In genomic region chr1:181372306-181372705, GRCm38 (mm10) we compare ENCODE assay signal across 29 mouse cellular contexts. TPM values are rescaled to one million over a fixed set of nuclear protein-coding genes. Genes with fewer than 3 reads are reported as not detected.
DNase-seq lines count a peak whose midpoint lies in the region; ATAC-seq and TF ChIP-seq lines count a peak whose summit lies in the region.
"Had no signal": no experiment of that assay in that cellular context is flagged by ENCODE, and none has a peak within 500 bp of the region (broad histone marks: within the 10 kb centered on the region; RNA-seq: fewer than 3 reads in every experiment).

No protein-coding gene starts in this region.

- H3K9me3 ChIP-seq in MEL (replicated peaks; ENCODE audit: insufficient read depth, low read length): no peaks in the 10 kb centered on the region
- H3K9me3 ChIP-seq in liver, embryonic 15.5 days (replicated peaks): no peaks in the 10 kb centered on the region
- H3K9me3 ChIP-seq: embryonic facial prominence, embryonic 13.5 days; hindbrain, embryonic 12.5 days; limb, embryonic 15.5 days; midbrain, embryonic 12.5 days; neural tube, embryonic 13.5 days; stomach, embryonic 15.5 days had no signal

- peak overlapping the region; percentile 43 for H3K4me2 ChIP-seq in liver, embryonic 15.5 days
- H3K4me2 ChIP-seq: embryonic facial prominence, embryonic 13.5 days; heart, embryonic 11.5 days; hindbrain, embryonic 12.5 days; limb, embryonic 15.5 days; midbrain, embryonic 12.5 days; neural tube, embryonic 13.5 days; stomach, embryonic 15.5 days had no signal

- 12% methylated on average over 6 of the region's 6 CpGs for WGBS in liver, embryonic 15.5 days (ENCODE audit: insufficient replicate concordance)

- peak; percentile 32 to 52; a peak in 3 of 4 replicates for TF ChIP-seq EP300 in MEL (IDR thresholded peaks at IDR 0.05; ENCODE audit: low read depth in 1 of 2, low read length in 2 of 2)

- no peak overlapping the region for H3K4me3 ChIP-seq in MEL (ENCODE audit: control insufficient read depth in 1 of 2, insufficient read depth in 1 of 2, low read depth in 2 of 2, low read length in 2 of 2)
- no peak overlapping the region for H3K4me3 ChIP-seq in liver, embryonic 15.5 days (replicated peaks)
- H3K4me3 ChIP-seq: embryonic facial prominence, embryonic 13.5 days; gastrocnemius, adult 2 months; hindbrain, embryonic 12.5 days; left cerebral cortex, adult 2 months; limb, embryonic 15.5 days; midbrain, embryonic 12.5 days; neural tube, embryonic 13.5 days; stomach, embryonic 15.5 days had no signal

- peak; percentile 62 for DNase-seq in MEL (ENCODE audit: low read depth, low spot score)
- DNase-seq in heart, postnatal 36 days: no peak
- no peak for DNase-seq in kidney, adult 11 months
- no peak for DNase-seq in urinary bladder, postnatal 14 days (ENCODE audit: low spot score)
- DNase-seq: adrenal gland, postnatal 36 days; cerebellum, adult 11 months; cerebellum, adult 9-11 months; gastrocnemius, adult 2 months; kidney, adult 18-20 months; left cerebral cortex, postnatal 4 days; lung, postnatal 4 days; right cerebral cortex, postnatal 4 days; thymus, adult 18-20 months; thymus, postnatal 4 days had no signal

- peak; percentile 91 for ATAC-seq in hematopoietic stem cell, adult 5-6 weeks (replicated peaks in 1 of 2; ENCODE audit: insufficient read depth in 1 of 2, low FRiP score in 2 of 2, low TSS enrichment in 1 of 2, low read depth in 1 of 2, poor library complexity in 2 of 2, severe bottlenecking in 2 of 2)
- ATAC-seq in liver, embryonic 15.5 days (ENCODE audit: insufficient read depth): peak; percentile 73
- peak; percentile 64 for ATAC-seq in megakaryocyte-erythroid progenitor cell, adult 5-6 weeks (replicated peaks; ENCODE audit: low FRiP score, low TSS enrichment, poor library complexity, severe bottlenecking)
- ATAC-seq: forebrain, embryonic 14.5 days had no signal

- intact Hi-C loops in heart, postnatal 36 days (cut with DNase I): loop anchor here (10.0 kb wide), 1 partner anchor 218 kb away; no protein-coding TSS in a partner anchor

- no peak for TF ChIP-seq CTCF in MEL (IDR thresholded peaks at IDR 0.05 in 2 of 3, conservative IDR thresholded peaks at IDR 0.05 in 1 of 3; ENCODE audit: control insufficient read depth in 1 of 3, insufficient read depth in 1 of 3, low read depth in 2 of 3, low read length in 3 of 3, poor library complexity in 1 of 3, severe bottlenecking in 1 of 3)

- no peak for TF ChIP-seq RAD21 in MEL (IDR thresholded peaks at IDR 0.05; ENCODE audit: low read depth, low read length)

- no peak overlapping the region for H3K27ac ChIP-seq in MEL (ENCODE audit: control insufficient read depth, low read depth, low read length)
- no peak overlapping the region for H3K27ac ChIP-seq in liver, embryonic 15.5 days (replicated peaks)
- H3K27ac ChIP-seq: embryonic facial prominence, embryonic 13.5 days; gastrocnemius, adult 2 months; kidney, postnatal 0 days; left cerebral cortex, adult 2 months; limb, embryonic 15.5 days; midbrain, embryonic 12.5 days; neural tube, embryonic 13.5 days; stomach, embryonic 15.5 days had no signal

- H3K4me1 ChIP-seq in MEL (ENCODE audit: control insufficient read depth in 1 of 2, insufficient read depth in 2 of 2, low read length in 2 of 2): peaks cover 0 to 9% of the 10 kb centered on the region in 2 experiments; a peak in 1 of 4 replicates
- peaks cover 72% of the 10 kb centered on the region for H3K4me1 ChIP-seq in liver, embryonic 15.5 days (replicated peaks)
- H3K4me1 ChIP-seq: hindbrain, embryonic 12.5 days; stomach, embryonic 15.5 days had no signal

- no peaks in the 10 kb centered on the region for H3K79me2 ChIP-seq in MEL (ENCODE audit: control insufficient read depth, insufficient read depth, low read length, poor library complexity)

- peaks cover 0 to 3% of the 10 kb centered on the region in 2 experiments; a peak in 1 of 4 replicates for H3K36me3 ChIP-seq in MEL (ENCODE audit: control insufficient read depth in 1 of 2, insufficient read depth in 2 of 2, low read length in 2 of 2)
- H3K36me3 ChIP-seq in liver, embryonic 15.5 days (replicated peaks): no peaks in the 10 kb centered on the region
- H3K36me3 ChIP-seq: embryonic facial prominence, embryonic 13.5 days; hindbrain, embryonic 12.5 days; limb, embryonic 15.5 days; midbrain, embryonic 12.5 days; neural tube, embryonic 13.5 days; stomach, embryonic 15.5 days had no signal

- no peak overlapping the region for H3K9ac ChIP-seq in MEL (ENCODE audit: control insufficient read depth, low read depth, low read length, poor library complexity, severe bottlenecking)
- H3K9ac ChIP-seq in liver, embryonic 15.5 days: no peak overlapping the region
- H3K9ac ChIP-seq: embryonic facial prominence, embryonic 13.5 days; hindbrain, embryonic 12.5 days; limb, embryonic 15.5 days; midbrain, embryonic 12.5 days; neural tube, embryonic 13.5 days; stomach, embryonic 15.5 days had no signal

- H3K27me3 ChIP-seq in MEL (ENCODE audit: control insufficient read depth in 1 of 2, insufficient read depth in 2 of 2, low read length in 2 of 2): no peaks in the 10 kb centered on the region
- peaks cover 66% of the 10 kb centered on the region for H3K27me3 ChIP-seq in liver, embryonic 15.5 days
- H3K27me3 ChIP-seq: hindbrain, embryonic 12.5 days; midbrain, embryonic 12.5 days; neural tube, embryonic 13.5 days; stomach, embryonic 15.5 days had no signal

- TF ChIP-seq POLR2A in MEL (IDR thresholded peaks at IDR 0.05; ENCODE audit: control insufficient read depth in 1 of 2, insufficient read depth in 1 of 2, low read depth in 1 of 2, low read length in 2 of 2, poor library complexity in 1 of 2): no peak

TF ChIP-seq in MEL, 35 proteins besides CTCF, POLR2A, EP300 and RAD21:
- no peak for TF ChIP-seq BHLHE40 (IDR thresholded peaks at IDR 0.05; ENCODE audit: borderline replicate concordance, low read depth, low read length)
- no peak for TF ChIP-seq SIN3A (IDR thresholded peaks at IDR 0.05; ENCODE audit: low read length)
- no peak for TF ChIP-seq KAT2A (conservative IDR thresholded peaks at IDR 0.05; ENCODE audit: low read depth, low read length)
- TF ChIP-seq MXI1 (IDR thresholded peaks at IDR 0.05; ENCODE audit: low read depth, low read length): no peak
- TF ChIP-seq POLR2AphosphoS5 (IDR thresholded peaks at IDR 0.05; ENCODE audit: borderline replicate concordance, low read depth, low read length): no peak
- TF ChIP-seq ZMIZ1 (IDR thresholded peaks at IDR 0.05; ENCODE audit: low read depth, low read length): no peak
- no peak for TF ChIP-seq ELF1 (IDR thresholded peaks at IDR 0.05; ENCODE audit: low read depth, low read length)
- TF ChIP-seq SMC3 (IDR thresholded peaks at IDR 0.05; ENCODE audit: low read depth, low read length): no peak
- no peak for TF ChIP-seq POLR2AphosphoS2 (IDR thresholded peaks at IDR 0.05; ENCODE audit: low read length)
- TF ChIP-seq MAZ (IDR thresholded peaks at IDR 0.05; ENCODE audit: low read depth, low read length): no peak
- TF ChIP-seq JUND (IDR thresholded peaks at IDR 0.05; ENCODE audit: low read depth, low read length): no peak
- TF ChIP-seq CHD1 (IDR thresholded peaks at IDR 0.05; ENCODE audit: low read depth, low read length): no peak
- TF ChIP-seq TCF12 (IDR thresholded peaks at IDR 0.05; ENCODE audit: low read depth, low read length): peak; percentile 54; the same call in 1 of the 2 replicates
- TF ChIP-seq MEF2A (IDR thresholded peaks at IDR 0.05; ENCODE audit: extremely low read depth, insufficient replicate concordance, low read depth, low read length, poor library complexity, severe bottlenecking): no peak
- TF ChIP-seq ETS1 (IDR thresholded peaks at IDR 0.05; ENCODE audit: low read depth, low read length): no peak
- no peak for TF ChIP-seq E2F4 (IDR thresholded peaks at IDR 0.05; ENCODE audit: borderline replicate concordance, low read depth, low read length)
- TF ChIP-seq TAL1 (IDR thresholded peaks at IDR 0.05; ENCODE audit: low read length): peak; percentile 58
- TF ChIP-seq ZC3H11A (IDR thresholded peaks at IDR 0.05; ENCODE audit: low read depth, low read length): no peak
- no peak for TF ChIP-seq MYB (IDR thresholded peaks at IDR 0.05; ENCODE audit: low read depth, low read length)
- TF ChIP-seq NELFE (IDR thresholded peaks at IDR 0.05; ENCODE audit: low read depth, low read length): no peak
- TF ChIP-seq RCOR1 (IDR thresholded peaks at IDR 0.05; ENCODE audit: low read depth, low read length): peak; percentile 26; the same call in 1 of the 2 replicates
- TF ChIP-seq MAFK (IDR thresholded peaks at IDR 0.05; ENCODE audit: borderline replicate concordance, low read depth, low read length): no peak
- no peak for TF ChIP-seq CHD2 (IDR thresholded peaks at IDR 0.05; ENCODE audit: low read length)
- no peak for TF ChIP-seq UBTF (IDR thresholded peaks at IDR 0.05; ENCODE audit: borderline replicate concordance, insufficient read depth, low read depth, low read length)
- peak; percentile 40; the same call in 1 of the 2 replicates for TF ChIP-seq GATA1 (IDR thresholded peaks at IDR 0.05; ENCODE audit: low read depth, low read length)
- TF ChIP-seq MAX (IDR thresholded peaks at IDR 0.05; ENCODE audit: low read length): no peak
- no peak for TF ChIP-seq HCFC1 (IDR thresholded peaks at IDR 0.05; ENCODE audit: low read depth, low read length)
- no peak for TF ChIP-seq NRF1 (IDR thresholded peaks at IDR 0.05; ENCODE audit: insufficient read depth, low read depth, low read length, poor library complexity, severe bottlenecking)
- no peak for TF ChIP-seq TBP (IDR thresholded peaks at IDR 0.05; ENCODE audit: low read depth, low read length)
- no peak for TF ChIP-seq USF1 (IDR thresholded peaks at IDR 0.05; ENCODE audit: low read depth, low read length)
TF ChIP-seq in MEL: peak in this region for 4.

RNA-seq across cellular contexts. Expression of gene Cnih3, which starts 19.9 kb away (rescaled TPM):
- not detected in 2 replicates for total RNA-seq in MEL (2012; rRNA removed)
- not detected for polyA plus RNA-seq in MEL (2012; ENCODE audit: insufficient read depth in 1 of 2, insufficient read length in 2 of 2, low read depth in 1 of 2, low replicate concordance in 2 of 2, missing spikeins in 1 of 2)
- not detected in 2 replicates for total RNA-seq in hematopoietic stem cell, adult 5-6 weeks (2017)
- polyA plus RNA-seq in liver, embryonic 15.5 days (2015; fragmentation: Nextera tagmentation; extraction: Ambion mirVana): 0.03 TPM in 1 of 2 replicates, not detected in the other
- total RNA-seq in megakaryocyte-erythroid progenitor cell, adult 5-6 weeks (2014; fragmentation: Nextera tagmentation): not detected in 2 replicates
- total RNA-seq in megakaryocyte-erythroid progenitor cell, adult 5-6 weeks (2017): not detected in 2 replicates
- not detected for total RNA-seq in heart, postnatal 36 days (2021)
- total RNA-seq: adrenal gland, postnatal 36 days; gastrocnemius, adult 2 months had no signal
- polyA plus RNA-seq: heart, postnatal 0 days; large intestine, adult 2 months had no signal
